Mouse (Mus musculus): ENCODE data around the gene Slc26a10.

GRCm38 (mm10) chr10:127213704-127214421 lies 33.4 kb upstream of the Slc26a10 start:
- TF ChIP-seq CTCF (conservative IDR thresholded peaks at IDR 0.05; ENCODE audit: low read length), result no peak
- no peak for TF ChIP-seq POU5F1 (IDR thresholded peaks at IDR 0.05; ENCODE audit: borderline replicate concordance, low read length)
- TF ChIP-seq NANOG (IDR thresholded peaks at IDR 0.05; ENCODE audit: borderline replicate concordance, low read length), result peak; percentile 67; the same call in 1 of the 2 replicates
